Mouse (Mus musculus) liver, postnatal 0 days (tissue): Measurements from ENCODE around the gene Gm42669.

Experiments
- CTCF ChIP-seq: sonication (generic); IDR thresholded peaks from 2 replicates; pipeline ENCODE4 v1.5.1; 2016; ENCODE audit warnings: antibody characterized with exemption, low read depth
- EP300 ChIP-seq: IDR thresholded peaks from 2 replicates; pipeline ENCODE4 v1.6.1; 2016; ENCODE audit warnings: antibody characterized with exemption, low read depth, mild to moderate bottlenecking

GRCm38 (mm10) chr5:107511326-107511725, 3.9 kb downstream of the Gm42669 start:
- TF ChIP-seq EP300 (no peak), CTCF (no peak)
